Mouse (Mus musculus): ENCODE results near the gene Olfr389. TPM values are rescaled to one million over a fixed set of nuclear protein-coding genes. Genes with fewer than 3 reads are reported as not detected.

Olfr389 gene
- polyA plus RNA-seq (2014; fragmentation: Illumina TruSeq; extraction: RNeasy Lipid Tissue Mini Kit (QIAGEN cat#74804); ENCODE audit: low read depth, low replicate concordance): not detected

DNA sequence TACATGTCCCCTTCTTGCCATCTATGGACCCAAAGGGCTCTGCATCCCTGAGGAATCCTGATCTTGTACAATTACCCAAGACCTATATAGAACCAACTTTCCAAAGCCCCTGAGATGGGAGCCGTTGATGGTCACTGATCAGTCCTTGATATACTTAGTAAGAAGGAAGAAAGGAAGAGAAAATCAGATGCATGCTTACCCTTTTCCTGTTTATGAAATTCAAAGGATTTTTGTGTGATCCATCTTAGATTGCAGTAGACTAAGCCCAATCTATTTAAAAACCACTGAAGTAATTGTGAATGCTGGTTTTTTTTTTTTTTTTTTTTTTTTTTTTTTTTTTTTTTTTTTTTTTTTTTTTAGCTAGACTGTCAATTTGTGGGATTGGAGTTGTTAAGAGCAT, at the start of gene Olfr389:
TSS of gene Olfr389 (minus strand) at position 101 of the 400 bp plus-strand sequence.

DNA sequence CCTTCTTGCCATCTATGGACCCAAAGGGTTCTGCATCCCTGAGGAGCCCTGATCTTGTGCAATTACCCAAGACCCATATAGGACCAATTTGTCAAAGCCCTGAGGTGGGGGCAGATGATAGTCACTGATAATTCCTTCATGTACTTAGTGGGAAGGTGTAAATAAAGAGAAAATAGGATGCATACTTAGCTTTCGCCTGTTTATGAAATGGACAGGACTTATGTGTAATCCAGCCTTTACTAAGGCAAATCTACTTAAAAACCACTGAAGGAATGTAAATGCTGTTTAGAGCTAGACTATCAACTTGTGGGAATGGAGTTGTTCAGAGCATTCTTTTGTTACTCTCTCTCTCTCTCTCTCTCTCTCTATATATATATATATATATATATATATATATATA, 36.4 kb upstream of the Olfr389 start, which contains the start of gene Olfr392:
TSS of gene Olfr392 (minus strand) at position 101 of the 400 bp plus-strand sequence.

DNA sequence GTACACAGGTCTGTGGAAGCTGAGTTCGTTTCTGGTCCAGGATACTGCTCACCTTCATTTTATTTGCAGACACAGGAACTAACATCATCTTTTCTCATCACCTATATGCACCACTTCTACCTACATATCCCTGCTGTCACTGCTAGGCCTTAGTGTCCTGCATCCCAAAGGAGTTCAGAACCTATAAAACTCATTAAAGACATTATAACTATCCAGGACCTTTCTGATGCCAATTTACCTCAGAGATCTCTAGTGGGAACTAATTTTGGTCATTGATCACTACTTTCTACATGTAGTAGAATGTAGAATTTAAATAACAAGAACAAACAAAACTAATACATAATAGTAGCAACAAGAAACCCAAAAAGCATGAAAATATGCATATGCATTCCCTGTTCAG, 22.4 kb upstream of the Olfr389 start, which contains the start of gene Olfr391-ps:
TSS of gene Olfr391-ps (minus strand) at position 101 of the 400 bp plus-strand sequence.

DNA sequence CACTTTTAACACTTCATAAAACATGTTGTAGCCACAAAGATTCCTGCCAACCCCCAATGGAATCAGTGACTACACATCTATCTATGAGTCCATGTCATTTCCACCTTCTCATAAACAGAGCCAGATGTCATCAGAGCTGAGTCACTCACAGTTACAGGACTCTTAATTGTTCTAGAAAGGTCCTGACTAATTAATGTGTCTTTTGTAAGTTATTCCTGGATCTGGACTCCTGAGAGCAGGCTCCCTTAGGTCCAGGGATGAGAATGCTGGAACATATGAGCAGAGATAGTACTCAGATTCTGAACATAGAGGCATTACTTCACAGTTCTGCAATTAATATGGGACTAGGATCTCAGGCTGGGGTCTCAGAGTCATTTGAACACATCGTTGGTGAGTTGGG, 2.2 kb upstream of the Olfr389 start, which contains the start of gene Olfr390:
TSS of gene Olfr390 (plus strand) at position 301 of the 400 bp plus-strand sequence.

Other genes with a start within 250 kb of the Olfr389 start
- gene Olfr385, start 187.7 kb downstream of the Olfr389 start, polyA plus RNA-seq (2014; fragmentation: Illumina TruSeq; extraction: RNeasy Lipid Tissue Mini Kit (QIAGEN cat#74804); ENCODE audit: low read depth, low replicate concordance): not detected
- gene Olfr384, start 182.1 kb downstream of the Olfr389 start, polyA plus RNA-seq (2014; fragmentation: Illumina TruSeq; extraction: RNeasy Lipid Tissue Mini Kit (QIAGEN cat#74804); ENCODE audit: low read depth, low replicate concordance): not detected
- not detected for gene Zfp735, start 91.9 kb downstream of the Olfr389 start, polyA plus RNA-seq (2014; fragmentation: Illumina TruSeq; extraction: RNeasy Lipid Tissue Mini Kit (QIAGEN cat#74804); ENCODE audit: low read depth, low replicate concordance)
- not detected for gene Olfr390, start 2.3 kb upstream of the Olfr389 start, polyA plus RNA-seq (2014; fragmentation: Illumina TruSeq; extraction: RNeasy Lipid Tissue Mini Kit (QIAGEN cat#74804); ENCODE audit: low read depth, low replicate concordance)
- not detected for gene Olfr391-ps, start 22.3 kb upstream of the Olfr389 start, polyA plus RNA-seq (2014; fragmentation: Illumina TruSeq; extraction: RNeasy Lipid Tissue Mini Kit (QIAGEN cat#74804); ENCODE audit: low read depth, low replicate concordance)
- not detected for gene Olfr392, start 36.3 kb upstream of the Olfr389 start, polyA plus RNA-seq (2014; fragmentation: Illumina TruSeq; extraction: RNeasy Lipid Tissue Mini Kit (QIAGEN cat#74804); ENCODE audit: low read depth, low replicate concordance)
- gene Olfr393, start 70.7 kb upstream of the Olfr389 start, polyA plus RNA-seq (2014; fragmentation: Illumina TruSeq; extraction: RNeasy Lipid Tissue Mini Kit (QIAGEN cat#74804); ENCODE audit: low read depth, low replicate concordance): not detected
- gene Olfr394, start 110.1 kb upstream of the Olfr389 start, polyA plus RNA-seq (2014; fragmentation: Illumina TruSeq; extraction: RNeasy Lipid Tissue Mini Kit (QIAGEN cat#74804); ENCODE audit: low read depth, low replicate concordance): not detected
- gene Olfr395, start 128.6 kb upstream of the Olfr389 start, polyA plus RNA-seq (2014; fragmentation: Illumina TruSeq; extraction: RNeasy Lipid Tissue Mini Kit (QIAGEN cat#74804); ENCODE audit: low read depth, low replicate concordance): not detected
- gene Olfr23, start 156.0 kb upstream of the Olfr389 start, polyA plus RNA-seq (2014; fragmentation: Illumina TruSeq; extraction: RNeasy Lipid Tissue Mini Kit (QIAGEN cat#74804); ENCODE audit: low read depth, low replicate concordance): not detected
- not detected for gene Olfr397, start 180.1 kb upstream of the Olfr389 start, polyA plus RNA-seq (2014; fragmentation: Illumina TruSeq; extraction: RNeasy Lipid Tissue Mini Kit (QIAGEN cat#74804); ENCODE audit: low read depth, low replicate concordance)
- not detected for gene Olfr398, start 209.7 kb upstream of the Olfr389 start, polyA plus RNA-seq (2014; fragmentation: Illumina TruSeq; extraction: RNeasy Lipid Tissue Mini Kit (QIAGEN cat#74804); ENCODE audit: low read depth, low replicate concordance)